Mouse (Mus musculus): ENCODE measurements at regions not wholly inside any gene's neighbourhood (a gene's known extent, or its start where the extent isn't known, plus 50 kb on each side); places are given as distances from the start of the nearest gene placed in this dataset.

DNA sequence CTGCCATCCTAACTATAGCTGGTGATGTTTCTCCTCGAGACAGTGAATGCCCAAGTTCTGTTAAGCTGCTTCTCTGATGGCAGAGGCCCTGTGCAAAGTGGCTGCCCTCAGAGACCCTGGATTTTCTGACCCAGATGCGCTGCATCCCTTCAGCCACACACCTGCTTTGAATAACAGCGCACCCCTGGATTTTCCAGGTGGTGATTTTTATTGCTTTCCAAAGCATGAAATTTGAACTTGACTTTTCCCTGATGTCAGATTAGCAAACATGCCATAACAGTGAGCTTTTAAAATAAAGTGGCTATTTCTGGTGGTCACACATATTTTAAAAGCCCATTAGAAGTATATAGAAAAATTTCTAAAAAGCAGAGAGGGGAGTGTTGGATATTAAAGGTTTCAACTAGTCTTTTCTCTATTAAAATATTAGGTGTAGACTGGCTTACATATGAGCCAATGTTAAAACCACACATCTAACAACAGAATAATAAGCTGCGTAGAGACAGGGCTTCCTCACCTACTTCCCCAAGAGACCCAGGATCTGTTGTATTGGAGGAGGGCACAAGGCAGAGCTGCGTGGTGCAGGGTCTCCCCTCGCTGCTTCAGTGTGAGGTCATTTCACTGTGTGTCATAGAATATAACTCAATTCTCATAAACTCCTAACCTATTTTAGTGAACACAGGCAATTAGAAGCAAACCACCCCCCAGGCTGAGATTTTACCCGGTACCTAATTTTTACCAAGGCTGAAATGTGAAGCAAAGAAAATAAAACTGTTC is 280.3 kb downstream of the Ccdc91 start:
- no peak for TF ChIP-seq CTCF (conservative IDR thresholded peaks at IDR 0.05; ENCODE audit: low read length)
- no peak for TF ChIP-seq NANOG (IDR thresholded peaks at IDR 0.05; ENCODE audit: borderline replicate concordance, low read length)
